Mouse (Mus musculus) kidney, adult 2 months (tissue): Measurements from ENCODE around the gene Rbms1.

Source experiments
- CTCF ChIP-seq: fragments of 200-500 bp; conservative IDR thresholded peaks from 2 replicates; pipeline ENCODE4 v1.5.1; 2011; ENCODE audit warnings: low read depth, mild to moderate bottlenecking, control low read depth, low read length, moderate library complexity, mixed read lengths; ENCODE audit not compliant: insufficient read depth, insufficient read length
- POLR2A ChIP-seq: fragments of 200-500 bp; IDR thresholded peaks from one replicate; pipeline ENCODE4 v1.6.1; 2011; ENCODE audit warnings: low read depth, low read length, control low read depth

DNA sequence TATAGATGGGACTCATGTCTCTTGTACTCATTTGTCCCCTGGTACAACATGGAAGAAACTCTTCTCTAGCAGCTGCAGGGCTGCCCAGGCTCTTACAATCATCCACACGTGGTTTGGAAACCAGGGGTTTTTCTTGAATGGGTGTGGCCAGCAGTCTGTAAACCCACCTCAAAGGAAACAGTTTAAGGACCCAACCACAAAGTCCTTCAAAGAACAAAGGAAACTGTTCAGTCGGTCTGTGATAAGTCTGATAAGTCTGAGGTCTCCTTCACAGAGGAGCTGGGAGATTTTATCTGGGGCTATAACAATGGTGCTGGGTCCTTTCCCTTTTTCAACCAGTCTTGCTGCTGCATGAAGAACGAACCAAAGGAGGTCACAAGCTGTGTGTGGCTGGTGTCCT lies 188.5 kb downstream of the Rbms1 start:
- TF ChIP-seq POLR2A (no peak), CTCF (no peak)
